Mouse (Mus musculus): ENCODE measurements around the gene Strap.

DNA sequence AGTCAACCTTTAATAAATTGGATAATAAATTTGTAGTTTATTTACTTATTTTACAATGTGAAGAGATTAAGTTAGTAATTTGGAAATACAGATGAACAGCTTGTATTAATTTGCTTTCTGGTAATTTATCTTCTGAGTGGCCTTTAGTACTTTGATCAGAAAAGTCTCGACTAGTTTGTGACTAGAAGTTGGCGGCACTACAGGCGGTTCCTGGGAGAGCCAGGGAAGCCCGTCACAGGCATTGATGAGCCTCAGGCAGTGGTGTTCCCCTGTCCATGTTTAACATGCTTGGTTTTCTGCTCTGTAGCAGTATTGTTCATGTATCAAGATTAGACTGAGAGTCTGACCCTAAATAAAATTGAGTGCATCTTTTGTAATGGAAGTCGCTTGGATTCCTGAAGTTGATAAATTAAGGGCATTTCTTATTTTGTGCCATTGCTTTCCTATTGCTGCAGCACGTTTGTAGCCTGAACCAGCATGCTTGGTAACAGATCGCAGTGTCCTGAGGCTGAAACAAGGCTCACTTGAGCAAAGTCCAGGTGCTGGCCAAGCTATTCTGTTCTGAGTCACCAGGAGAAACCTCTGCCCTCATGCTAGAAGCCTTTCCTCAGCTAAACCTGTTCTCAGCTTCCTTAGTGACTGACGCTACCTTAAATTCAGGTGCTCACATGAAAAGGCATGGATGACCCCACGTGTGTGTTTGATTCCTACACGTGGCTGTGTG, 16.8 kb downstream of the Strap start:
- TF ChIP-seq CTCF (IDR thresholded peaks at IDR 0.05; ENCODE audit: low read depth, low read length) (no peak), GATA1 (IDR thresholded peaks at IDR 0.05; ENCODE audit: borderline replicate concordance, low read length) (no peak), TAL1 (conservative IDR thresholded peaks at IDR 0.05; ENCODE audit: low read depth, low read length) (no peak), POLR2AphosphoS5 (IDR thresholded peaks at IDR 0.05; ENCODE audit: insufficient replicate concordance, low read depth, low read length) (no peak), GATA2 (IDR thresholded peaks at IDR 0.05; ENCODE audit: borderline replicate concordance, low read depth, low read length) (no peak)
